Mouse (Mus musculus): ENCODE data around the gene Izumo1r.
"Not testable (repeated sequence)": the region's sequence is repeated elsewhere in the genome, so short reads cannot be mapped to it uniquely, and the experiment has no call there.

Gene Izumo1r

DNA sequence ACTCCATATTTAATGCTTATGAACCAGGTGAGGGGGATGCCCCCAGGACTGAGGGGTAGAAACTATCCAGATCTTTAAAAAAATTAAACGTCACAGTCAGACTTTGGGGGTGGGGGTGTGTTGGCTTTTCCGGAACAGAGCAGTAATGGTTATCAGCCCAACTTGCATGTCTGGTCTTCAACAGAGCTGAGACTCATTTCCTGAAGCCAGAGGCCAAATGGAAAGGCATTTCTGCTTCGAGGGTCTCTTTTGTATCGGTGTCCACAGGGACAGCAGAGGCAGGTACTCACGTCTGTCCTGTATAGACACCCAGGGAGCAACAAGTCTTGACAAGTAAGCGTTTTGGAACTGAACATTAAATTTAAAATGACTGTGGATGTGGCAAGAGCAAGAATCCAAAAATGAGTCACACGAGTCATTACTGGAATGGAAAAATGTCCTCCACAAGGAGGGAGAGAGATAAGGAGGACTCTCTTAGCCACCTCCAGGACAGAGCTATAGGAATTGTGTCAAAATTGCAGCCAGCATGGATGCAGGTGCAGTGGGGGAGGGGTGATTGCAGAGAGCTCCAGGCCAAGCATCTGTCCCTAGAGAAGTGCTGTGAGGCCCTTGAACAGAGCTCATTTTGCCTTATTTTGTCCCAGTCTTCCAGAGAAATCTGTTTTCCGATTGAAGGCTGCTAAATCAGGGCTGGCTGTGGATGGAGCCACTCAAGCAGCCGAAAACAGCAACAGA lies 1.2 kb upstream of the Izumo1r start:
- no peak for DNase-seq

DNA sequence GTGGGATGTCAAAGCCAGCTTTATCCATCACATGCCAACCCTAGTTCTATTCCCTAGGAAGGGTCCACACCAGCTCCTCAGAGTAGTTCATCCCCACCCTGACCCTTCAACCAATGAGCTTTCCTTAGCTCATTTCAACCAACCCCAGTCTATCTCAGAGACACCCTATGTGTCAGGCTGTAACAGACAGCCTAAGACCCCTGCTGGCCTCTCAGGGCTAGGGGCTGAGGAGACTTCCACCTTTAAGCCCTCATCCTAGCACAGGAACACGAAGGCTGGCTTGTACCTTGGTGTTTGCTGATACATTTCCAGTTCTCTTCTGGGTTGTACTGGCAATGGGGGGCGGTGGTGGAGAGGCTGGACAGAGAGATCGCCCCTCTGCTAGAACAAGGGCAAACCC lies 743 bp downstream of the Izumo1r start:
- DNase-seq: no peak

DNA sequence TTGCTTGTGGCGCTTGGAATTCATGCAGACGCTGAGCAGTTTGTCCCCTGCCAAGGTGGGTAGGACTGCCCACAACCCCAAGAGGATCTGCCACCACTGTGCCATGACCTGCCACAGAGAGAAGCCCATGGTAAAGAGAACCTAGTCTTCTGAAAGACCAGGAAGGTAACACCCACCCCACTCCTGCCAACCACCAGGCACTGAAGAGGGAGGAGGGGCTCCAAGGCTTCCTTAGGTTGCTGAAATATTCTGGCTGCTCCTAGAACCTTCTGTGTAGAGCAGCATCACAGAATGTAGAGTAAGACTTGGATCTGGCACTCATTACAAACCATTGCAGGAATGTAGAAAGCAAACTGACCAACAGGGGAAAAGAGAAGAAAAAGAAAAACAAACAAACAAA lies 1.3 kb downstream of the Izumo1r start:
- DNase-seq: no peak

DNA sequence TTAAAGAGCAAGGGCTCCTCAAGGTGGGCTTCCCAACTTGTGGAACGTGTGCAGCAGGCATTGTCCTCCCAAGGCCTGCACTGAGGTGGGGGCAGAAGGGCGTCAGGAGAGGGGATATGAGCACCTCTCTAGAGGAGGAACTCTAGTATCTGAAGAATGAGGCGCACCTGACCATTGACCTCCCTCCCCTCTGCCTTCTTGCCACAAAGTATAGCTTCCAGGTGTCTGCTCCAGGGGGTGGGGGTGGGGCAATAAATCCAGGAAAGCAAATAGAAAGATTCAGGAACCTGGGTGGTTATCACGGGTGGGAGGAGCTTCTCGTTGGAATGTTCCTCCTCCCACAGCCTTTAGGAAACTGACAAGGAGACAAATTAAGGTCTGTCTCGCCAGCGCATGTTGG lies 2.0 kb downstream of the Izumo1r start:
- no peak for DNase-seq

DNA sequence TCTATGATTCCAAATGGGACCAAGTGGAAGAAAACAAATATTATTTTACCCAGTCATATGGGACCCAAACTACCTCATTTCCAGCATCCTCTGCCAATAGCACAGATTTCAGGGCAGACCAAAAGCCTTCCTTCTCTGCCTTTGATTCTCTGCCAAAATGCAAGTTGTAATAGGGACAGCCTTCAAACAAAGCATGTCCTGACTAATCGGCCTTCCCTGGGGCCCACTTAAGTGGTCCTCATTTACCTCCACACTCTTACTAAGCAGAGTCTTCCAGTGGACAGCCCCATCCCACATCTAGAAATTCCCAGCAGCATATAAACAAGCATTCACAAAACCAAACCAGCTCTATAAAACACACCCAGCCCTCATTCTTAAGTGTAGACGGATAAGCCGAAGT lies 6.6 kb downstream of the Izumo1r start:
- no peak for DNase-seq

DNA sequence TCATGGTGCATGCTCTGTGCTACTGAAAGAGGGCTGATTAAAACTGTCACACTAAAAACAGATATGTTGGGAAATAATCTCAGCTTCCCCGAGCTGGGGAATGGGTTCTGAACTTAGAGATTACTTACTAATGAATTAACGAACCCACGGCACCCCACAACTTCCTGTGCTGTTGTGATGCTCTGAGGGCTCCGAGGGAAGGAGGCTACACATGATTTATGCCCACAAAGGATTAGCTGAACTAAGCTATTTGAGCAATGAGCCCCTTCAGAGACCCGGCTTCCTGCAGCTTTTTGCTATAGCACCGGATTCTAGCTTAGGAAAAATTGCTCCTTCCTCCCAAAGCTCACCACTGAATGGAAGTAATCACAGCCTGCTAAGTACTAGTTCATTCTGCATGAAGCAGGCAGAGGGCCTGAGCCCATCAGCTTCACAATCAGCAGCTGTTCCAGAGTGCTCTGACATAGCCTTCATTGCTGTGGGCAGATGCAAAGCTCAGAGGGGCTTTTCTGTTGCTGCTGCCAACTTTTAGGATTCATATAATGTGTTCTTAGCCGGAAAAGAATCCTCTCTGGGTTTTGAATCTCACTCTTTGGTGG lies 8.4 kb downstream of the Izumo1r start:
- no peak for DNase-seq

DNA sequence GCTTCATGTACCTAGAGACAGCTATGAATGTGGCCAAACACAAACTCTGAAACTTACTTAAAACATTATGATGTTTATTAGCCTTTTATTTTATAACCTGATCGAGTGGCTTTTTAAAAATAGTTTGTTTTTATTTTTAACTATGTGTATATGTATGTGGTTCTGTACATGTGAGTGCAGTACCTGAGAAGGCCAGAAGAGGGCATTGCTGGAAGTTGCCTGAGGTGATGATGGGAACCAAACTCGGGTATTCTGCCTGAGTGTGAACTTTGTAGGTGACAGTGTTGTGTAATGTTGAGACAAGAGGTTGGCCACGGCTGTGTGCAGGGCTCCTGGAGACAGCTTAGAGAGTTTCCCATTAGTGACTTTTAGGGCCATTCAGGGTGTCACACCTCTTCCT lies 9.1 kb downstream of the Izumo1r start:
- no peak for DNase-seq

DNA sequence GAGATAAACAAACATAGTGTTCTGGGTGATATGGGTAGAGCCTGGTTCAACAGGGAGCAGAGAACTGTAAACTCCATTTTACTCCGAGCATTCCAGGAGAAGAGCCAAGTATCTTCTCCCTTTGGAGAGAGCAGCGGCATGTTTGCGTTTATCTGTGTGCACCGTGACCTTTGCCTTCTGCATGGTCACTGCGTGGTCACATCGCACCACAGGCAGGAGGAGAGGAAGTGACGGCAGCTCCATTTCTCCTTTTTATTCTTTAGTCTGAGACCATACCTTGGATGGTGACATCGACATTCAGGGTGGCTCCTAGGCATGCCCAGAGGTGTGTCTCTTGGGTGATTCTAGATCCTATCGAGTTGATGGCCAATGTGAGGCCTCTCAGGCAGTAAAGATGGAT lies 10.4 kb downstream of the Izumo1r start:
- no peak for DNase-seq

DNA sequence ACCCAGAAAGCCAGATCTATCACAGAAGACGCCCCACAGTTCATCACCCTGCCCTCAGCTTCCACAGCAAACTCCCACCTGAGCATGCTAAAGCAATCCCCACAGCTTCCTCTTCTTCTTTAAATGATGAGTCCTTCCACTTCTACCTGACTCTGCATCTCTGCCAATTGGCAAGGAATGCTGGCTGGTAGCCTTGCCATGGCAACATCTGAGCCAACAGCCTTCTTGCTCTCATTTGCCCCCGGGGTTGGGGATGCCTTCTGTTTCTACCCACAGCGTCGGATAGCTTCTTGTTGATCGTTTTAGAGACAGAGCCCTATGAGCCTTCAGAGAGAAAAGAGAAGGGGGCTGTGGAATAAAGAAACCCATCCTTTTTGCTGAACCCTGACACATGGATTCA lies 11.9 kb downstream of the Izumo1r start:
- DNase-seq: peak; percentile 13

DNA sequence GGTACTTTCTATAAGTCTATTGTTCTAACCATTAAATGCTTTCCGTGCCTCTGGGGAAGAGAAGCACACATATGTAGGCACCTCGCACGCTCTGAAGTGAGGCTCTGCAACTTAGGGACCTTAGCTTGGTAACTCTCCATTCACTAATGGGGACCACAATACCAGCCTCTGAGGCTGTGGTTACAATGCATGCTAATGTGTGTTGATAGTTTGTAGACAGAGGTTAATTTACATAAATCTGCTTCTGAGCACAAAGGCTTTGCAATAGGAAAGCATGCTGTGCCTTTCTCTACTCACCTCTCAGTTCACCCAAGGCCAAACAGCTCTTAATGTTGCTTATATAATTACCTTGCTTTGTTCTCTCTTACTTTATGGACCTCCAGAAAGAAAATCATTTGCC lies 13.1 kb downstream of the Izumo1r start:
- no peak for DNase-seq

DNA sequence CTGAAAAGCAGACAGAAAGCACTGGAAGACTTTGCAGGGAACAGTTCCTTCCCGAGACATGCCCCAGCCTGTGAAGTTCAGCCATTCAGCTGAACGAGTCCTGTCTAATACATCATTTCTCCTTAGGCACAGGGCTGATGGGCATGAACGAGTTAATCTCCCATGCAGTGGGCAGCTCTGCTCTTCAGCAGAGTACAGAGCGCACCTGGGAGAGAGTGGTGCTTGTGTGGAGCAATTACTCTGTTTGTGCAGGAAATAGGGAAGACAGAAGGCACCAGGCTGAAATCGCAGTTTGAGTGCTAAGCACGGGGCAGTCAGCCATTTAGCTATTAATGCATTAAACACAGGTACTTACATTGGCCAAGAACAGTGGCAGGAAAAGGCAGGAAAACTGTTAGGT lies 15.1 kb downstream of the Izumo1r start:
- DNase-seq: no peak

DNA sequence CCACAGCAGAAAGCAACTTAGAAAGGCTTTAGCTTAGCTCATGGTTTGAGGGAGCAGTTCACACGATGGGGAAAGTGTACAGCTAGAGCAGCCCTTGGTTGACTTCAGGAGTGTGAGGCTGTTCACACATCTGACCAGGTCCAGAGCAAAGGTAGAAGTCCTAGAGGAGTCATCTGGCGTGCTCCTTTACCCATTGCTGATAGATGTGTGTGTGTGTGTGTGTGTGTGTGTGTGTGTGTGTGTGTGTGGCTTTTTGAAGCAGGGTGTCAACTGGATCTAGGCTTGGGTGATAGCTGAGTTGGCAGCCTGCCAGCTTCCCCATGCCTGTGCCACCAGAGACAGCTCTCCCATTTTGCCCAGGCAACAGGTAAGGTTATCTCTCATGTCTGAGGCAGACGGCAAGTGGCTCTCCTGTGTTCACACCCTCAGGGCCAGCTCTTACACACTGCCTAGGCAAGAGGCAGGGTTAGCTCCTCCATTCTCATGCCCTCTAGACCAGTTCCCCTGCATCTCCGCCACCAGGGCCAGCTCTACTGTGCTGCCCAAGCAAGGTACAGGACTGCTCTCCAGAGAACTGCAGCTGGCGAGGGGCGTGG lies 15.9 kb downstream of the Izumo1r start:
- no peak for DNase-seq

DNA sequence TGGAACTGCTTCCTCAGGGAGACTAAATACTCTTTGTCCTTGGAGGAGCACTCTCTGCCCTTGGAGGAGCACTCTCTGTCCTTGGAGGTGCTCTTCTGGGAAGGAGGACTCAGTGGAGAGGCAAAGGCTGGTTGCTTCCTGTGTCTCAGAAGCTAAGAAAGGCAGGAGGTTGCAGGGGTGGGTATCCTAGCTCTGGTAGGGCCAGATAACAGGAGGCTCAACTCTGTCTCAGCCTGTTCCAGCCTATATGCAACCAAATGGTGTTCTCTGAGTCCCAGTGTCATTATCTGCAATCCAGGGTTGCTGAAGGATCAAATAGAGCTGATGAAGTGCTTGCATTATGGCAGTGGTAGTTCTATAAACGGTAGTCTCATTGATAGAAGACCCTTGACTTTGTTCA lies 17.8 kb downstream of the Izumo1r start:
- DNase-seq: no peak

DNA sequence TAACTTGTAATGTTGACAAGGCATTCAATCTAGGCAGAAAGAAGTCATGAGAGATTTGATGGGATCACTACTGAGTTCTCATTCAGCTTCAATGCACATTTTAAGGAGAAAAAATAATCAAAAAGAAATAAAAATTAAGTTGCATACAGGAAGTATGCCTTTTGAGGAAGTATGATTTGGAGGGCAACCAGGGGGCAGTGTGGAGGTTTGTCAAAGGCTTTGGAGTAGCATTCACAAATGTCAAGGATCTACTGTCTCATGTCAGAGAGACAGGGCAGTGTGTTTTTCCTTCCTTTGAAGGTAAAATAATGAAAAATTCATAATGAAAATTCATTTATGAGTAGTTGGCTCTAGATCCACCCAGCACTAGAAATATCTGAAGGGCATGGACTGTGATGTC lies 18.6 kb downstream of the Izumo1r start:
- DNase-seq: no peak

DNA sequence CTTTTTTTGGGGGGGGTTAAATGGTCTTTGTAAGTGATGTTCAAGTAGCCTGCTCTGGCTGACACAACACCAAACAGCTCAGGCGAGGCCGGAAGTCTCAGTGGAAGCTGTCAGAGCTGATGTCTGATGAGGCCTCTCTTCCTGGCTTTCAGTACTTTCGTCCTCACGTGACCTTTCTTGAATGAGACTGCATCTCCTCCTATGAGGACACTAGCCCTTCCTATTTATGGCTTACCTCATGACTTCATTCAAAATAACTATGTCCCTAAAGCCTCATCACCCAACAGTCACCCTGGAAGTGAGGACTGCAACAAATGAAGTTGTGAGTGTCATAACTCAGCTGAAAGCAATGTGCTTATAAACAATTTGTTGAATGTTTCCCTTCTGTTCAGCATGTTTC lies 19.1 kb downstream of the Izumo1r start:
- no peak for DNase-seq

DNA sequence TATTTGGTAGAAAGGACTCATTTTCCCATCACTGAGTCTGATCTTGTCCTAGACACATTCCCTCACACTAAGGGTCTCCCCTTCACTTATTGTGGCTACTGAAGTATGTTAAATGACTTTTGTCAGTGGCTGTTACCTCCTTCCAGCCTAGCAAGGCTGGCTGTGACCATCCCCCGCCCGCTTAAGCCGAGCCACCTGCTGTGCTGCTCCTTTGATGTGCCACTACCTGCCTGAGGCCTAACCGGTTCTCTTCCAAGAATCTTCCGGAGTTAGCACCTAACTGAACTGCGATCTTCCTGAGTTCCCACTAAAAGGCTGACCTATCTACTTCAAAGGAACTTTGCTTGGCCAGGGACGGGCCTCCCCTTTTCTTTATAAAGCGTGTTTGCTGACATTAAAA lies 27.2 kb downstream of the Izumo1r start:
- DNase-seq: not testable (repeated sequence)

DNA sequence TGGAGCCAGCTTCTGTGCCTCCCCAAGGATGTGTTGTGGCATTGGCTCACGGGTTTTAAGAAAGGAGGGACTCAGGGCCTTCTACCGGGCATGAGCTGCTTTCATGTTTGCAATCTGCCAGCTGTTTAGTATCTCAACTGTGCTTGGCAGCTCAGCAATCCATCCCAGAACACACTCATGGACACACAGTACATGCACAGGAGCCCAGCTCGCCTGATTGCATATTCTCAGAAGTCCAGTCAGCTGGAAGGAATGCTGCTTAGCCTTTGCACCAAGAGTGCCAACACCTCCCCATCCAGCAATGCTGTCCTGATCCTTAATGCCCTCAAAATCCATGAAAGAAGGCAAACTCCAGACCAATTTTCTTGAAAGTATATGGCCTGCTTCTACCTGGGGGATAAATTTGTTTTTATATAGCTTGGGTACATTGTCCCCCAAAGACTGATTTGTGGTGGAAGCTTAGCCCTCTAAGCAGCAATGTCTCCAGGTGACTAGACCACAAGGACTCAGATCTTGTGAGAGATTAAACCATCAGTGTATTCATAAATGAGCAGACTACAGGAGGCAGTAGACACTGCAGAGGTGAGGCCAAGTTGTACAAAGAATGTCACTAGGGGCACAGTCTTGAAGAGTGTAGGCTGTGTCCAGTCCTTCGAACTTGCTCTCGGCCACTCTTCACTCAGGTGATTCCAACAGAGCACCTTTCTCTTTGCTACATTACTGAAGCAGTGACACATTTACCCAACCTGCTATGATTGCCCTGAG lies 27.8 kb downstream of the Izumo1r start:
- no peak for DNase-seq

DNA sequence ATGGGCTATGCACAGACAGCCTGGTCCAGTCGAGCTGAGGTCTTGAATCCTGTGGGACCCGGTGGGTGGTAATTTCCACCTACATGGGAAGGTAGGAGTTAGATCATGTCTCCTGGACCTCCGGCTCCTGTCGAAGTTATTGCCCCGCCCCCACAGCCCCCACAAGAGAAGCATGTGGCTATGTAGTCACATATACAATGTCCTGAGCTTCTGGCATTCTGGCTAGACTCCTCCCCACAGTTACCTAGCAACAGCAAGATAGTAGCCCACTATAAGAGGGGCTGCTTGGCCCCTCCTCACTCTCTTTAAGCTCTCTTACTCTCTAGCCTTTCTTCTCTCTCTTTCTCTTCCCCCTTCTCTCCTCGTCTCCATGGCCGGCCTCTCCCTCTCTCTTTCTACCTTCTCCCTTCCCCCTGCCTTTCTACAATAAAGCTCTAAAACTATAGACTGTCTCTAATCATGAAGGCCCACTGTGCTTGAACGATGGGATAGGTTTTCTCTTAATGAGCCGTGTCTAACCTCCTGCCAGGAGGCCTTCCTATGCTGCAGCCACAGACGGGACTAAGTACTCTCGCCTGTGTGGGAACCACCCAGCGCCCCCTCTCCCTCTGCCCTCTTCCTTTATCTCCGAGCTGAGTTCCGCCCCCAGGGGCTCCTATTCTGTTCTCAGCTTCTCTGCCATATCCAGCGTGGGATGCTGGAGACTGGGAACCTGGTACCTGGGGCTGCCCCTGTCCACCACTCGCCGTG lies 31.4 kb downstream of the Izumo1r start:
- DNase-seq: peak; percentile 41

DNA sequence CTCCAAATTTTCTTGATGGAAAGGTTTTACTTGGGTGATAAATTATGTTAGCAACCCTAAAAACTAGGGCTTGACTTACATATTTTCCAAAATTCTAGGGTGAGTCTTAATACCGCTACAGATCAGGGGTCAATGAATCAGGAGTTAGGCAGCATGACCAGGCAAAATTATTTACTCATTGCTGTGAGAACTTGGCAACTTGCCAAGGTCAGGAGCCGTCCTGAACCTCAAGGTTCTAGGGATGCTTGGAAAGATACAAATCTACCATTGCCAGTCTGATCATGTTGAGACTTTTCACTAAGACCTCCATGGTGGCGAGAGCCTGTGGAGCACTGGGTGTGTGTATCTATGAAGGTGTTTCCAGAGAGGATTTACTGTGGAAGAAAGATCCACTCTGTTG lies 32.2 kb downstream of the Izumo1r start:
- peak; percentile 31 for DNase-seq

DNA sequence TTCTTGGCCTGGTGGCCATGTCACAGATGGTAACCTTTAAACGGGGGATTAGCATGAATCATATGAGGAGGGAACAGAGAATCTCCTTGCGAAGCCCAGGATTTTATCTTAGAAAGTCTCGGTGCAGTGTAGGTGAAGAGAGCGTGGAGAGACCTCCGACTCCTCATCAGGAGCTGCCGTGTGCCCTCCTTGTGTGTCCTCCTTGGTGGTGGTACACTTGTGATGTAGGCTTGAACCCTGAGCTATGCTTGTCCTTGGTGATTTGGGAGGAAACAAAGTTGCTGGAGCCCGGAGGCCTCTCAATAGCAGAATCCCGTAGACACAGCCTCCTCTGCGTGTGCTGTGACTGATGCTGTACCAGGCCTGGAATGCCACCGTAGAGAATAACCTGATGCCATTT lies 32.9 kb downstream of the Izumo1r start:
- no peak for DNase-seq

DNA sequence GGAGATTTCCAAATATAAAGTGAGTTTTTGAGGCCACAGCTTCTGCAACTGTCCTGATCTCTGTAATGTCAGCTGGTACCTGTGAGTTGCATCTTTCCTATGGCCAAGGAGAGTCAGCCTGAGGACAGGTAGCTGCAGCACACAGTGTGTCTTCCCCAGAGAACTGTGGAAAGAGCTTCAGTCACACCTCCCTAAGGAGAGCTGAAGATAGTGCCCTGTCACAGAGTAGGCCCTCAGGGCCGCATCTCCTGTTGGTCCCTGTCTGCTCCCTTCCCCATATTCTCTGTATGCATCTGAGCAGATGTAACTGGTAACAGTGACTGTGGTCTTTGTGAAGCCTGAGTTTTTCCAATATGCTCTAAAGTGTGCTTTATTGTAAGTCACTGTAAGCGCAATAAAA lies 33.4 kb downstream of the Izumo1r start:
- no peak for DNase-seq

DNA sequence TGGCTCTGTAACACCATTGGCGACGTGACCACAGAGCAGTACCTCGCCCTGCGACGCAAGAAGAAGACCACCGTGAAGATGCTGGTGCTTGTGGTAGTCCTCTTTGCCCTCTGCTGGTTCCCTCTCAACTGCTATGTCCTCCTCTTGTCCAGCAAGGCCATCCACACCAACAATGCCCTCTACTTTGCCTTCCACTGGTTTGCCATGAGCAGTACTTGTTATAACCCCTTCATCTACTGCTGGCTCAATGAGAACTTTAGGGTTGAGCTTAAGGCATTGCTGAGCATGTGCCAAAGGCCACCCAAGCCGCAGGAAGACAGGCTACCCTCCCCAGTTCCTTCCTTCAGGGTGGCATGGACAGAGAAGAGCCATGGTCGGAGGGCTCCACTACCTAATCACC lies 35.4 kb downstream of the Izumo1r start:
- no peak for DNase-seq

DNA sequence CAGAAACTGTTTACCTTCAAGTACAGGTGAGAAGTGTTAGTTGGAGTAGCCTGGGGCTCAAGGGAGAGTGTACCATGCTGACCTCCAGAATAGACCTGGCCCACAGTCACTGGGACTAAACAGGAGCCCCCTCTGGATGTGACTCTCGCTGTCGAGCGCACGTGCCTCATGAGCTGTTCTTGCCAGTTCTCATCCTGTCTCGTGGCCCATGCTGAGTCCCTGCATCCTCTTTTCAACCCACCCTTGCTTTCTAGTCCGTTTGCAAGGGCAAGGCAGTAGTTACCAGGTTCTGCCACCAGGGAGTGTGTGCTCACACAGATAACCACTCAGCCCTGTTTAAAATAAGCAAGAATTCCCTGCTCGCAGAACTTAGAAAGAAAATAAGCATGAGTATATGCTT lies 36.8 kb downstream of the Izumo1r start:
- DNase-seq: peak; percentile 58

Measured in retina, postnatal 1 day (tissue).